Mouse (Mus musculus): ENCODE measurements around the gene Pnp2. TPM values are rescaled to one million over a fixed set of nuclear protein-coding genes. Genes with fewer than 3 reads are reported as not detected.

The Pnp2 gene
- polyA plus RNA-seq, 1 experiment from 2014 or later: 0.18 TPM

Other genes with a start within 250 kb of the Pnp2 start
- gene Olfr748, start 248.6 kb upstream of the Pnp2 start, polyA plus RNA-seq (2015; fragmentation: Nextera tagmentation; extraction: Ambion mirVana): not detected in 2 replicates
- gene Olfr749, start 210.9 kb upstream of the Pnp2 start, polyA plus RNA-seq (2015; fragmentation: Nextera tagmentation; extraction: Ambion mirVana): not detected in 2 replicates
- gene Ttc5, start 170.5 kb upstream of the Pnp2 start, polyA plus RNA-seq (2015; fragmentation: Nextera tagmentation; extraction: Ambion mirVana): 42.5 and 49.2 TPM in 2 replicates
- gene Ccnb1ip1, start 148.3 kb upstream of the Pnp2 start, polyA plus RNA-seq (2015; fragmentation: Nextera tagmentation; extraction: Ambion mirVana): not detected in 2 replicates
- 36.5 and 37.5 TPM in 2 replicates for gene Parp2, start 148.2 kb upstream of the Pnp2 start, polyA plus RNA-seq (2015; fragmentation: Nextera tagmentation; extraction: Ambion mirVana)
- gene Tep1, start 85.4 kb upstream of the Pnp2 start, polyA plus RNA-seq (2015; fragmentation: Nextera tagmentation; extraction: Ambion mirVana): 4.8 and 6.7 TPM in 2 replicates
- gene Klhl33, start 58.5 kb upstream of the Pnp2 start, polyA plus RNA-seq (2015; fragmentation: Nextera tagmentation; extraction: Ambion mirVana): 0.08 and 0.18 TPM in 2 replicates
- 117 and 133 TPM in 2 replicates for gene Osgep, start 31.1 kb upstream of the Pnp2 start, polyA plus RNA-seq (2015; fragmentation: Nextera tagmentation; extraction: Ambion mirVana)
- gene Apex1, start 31.0 kb upstream of the Pnp2 start, polyA plus RNA-seq (2015; fragmentation: Nextera tagmentation; extraction: Ambion mirVana): 107 and 120 TPM in 2 replicates
- 29.8 and 39.6 TPM in 2 replicates for gene Pip4p1, start 25.1 kb upstream of the Pnp2 start, polyA plus RNA-seq (2015; fragmentation: Nextera tagmentation; extraction: Ambion mirVana)
- 29.6 and 37.3 TPM in 2 replicates for gene Pnp, start 24.9 kb upstream of the Pnp2 start, polyA plus RNA-seq (2015; fragmentation: Nextera tagmentation; extraction: Ambion mirVana)
- gene Gm49342, start 11.5 kb upstream of the Pnp2 start, polyA plus RNA-seq (2015; fragmentation: Nextera tagmentation; extraction: Ambion mirVana): not detected in 2 replicates
- 0.36 and 0.42 TPM in 2 replicates for gene Rnase10, start 51.8 kb downstream of the Pnp2 start, polyA plus RNA-seq (2015; fragmentation: Nextera tagmentation; extraction: Ambion mirVana)
- not detected in 2 replicates for gene Rnase9, start 85.9 kb downstream of the Pnp2 start, polyA plus RNA-seq (2015; fragmentation: Nextera tagmentation; extraction: Ambion mirVana)
- gene Rnase11, start 94.2 kb downstream of the Pnp2 start, polyA plus RNA-seq (2015; fragmentation: Nextera tagmentation; extraction: Ambion mirVana): not detected in 2 replicates
- not detected in 2 replicates for gene Rnase12, start 101.7 kb downstream of the Pnp2 start, polyA plus RNA-seq (2015; fragmentation: Nextera tagmentation; extraction: Ambion mirVana)
- not detected in 2 replicates for gene Olfr750, start 118.4 kb downstream of the Pnp2 start, polyA plus RNA-seq (2015; fragmentation: Nextera tagmentation; extraction: Ambion mirVana)
- 26.3 and 31.6 TPM in 2 replicates for gene Rnase4, start 135.1 kb downstream of the Pnp2 start, polyA plus RNA-seq (2015; fragmentation: Nextera tagmentation; extraction: Ambion mirVana)
- gene Ang, start 135.2 kb downstream of the Pnp2 start, polyA plus RNA-seq (2015; fragmentation: Nextera tagmentation; extraction: Ambion mirVana): 4.1 TPM in 2 replicates
- gene Eddm3b, start 158.4 kb downstream of the Pnp2 start, polyA plus RNA-seq (2015; fragmentation: Nextera tagmentation; extraction: Ambion mirVana): not detected in 2 replicates
- 0.66 and 1.2 TPM in 2 replicates for gene Rnase6, start 167.9 kb downstream of the Pnp2 start, polyA plus RNA-seq (2015; fragmentation: Nextera tagmentation; extraction: Ambion mirVana)
- 0.96 and 1.2 TPM in 2 replicates for gene Rnase1, start 190.8 kb downstream of the Pnp2 start, polyA plus RNA-seq (2015; fragmentation: Nextera tagmentation; extraction: Ambion mirVana)
- not detected in 2 replicates for gene Rnase2b, start 206.3 kb downstream of the Pnp2 start, polyA plus RNA-seq (2015; fragmentation: Nextera tagmentation; extraction: Ambion mirVana)
- gene Ang2, start 243.2 kb downstream of the Pnp2 start, polyA plus RNA-seq (2015; fragmentation: Nextera tagmentation; extraction: Ambion mirVana): not detected in 2 replicates
- not detected in 2 replicates for gene Ear14, start 247.4 kb downstream of the Pnp2 start, polyA plus RNA-seq (2015; fragmentation: Nextera tagmentation; extraction: Ambion mirVana)